Mouse (Mus musculus) adrenal gland, postnatal 14 days (tissue): ENCODE data around the gene T. TPM values are rescaled to one million over a fixed set of nuclear protein-coding genes. Genes with fewer than 3 reads are reported as not detected.
A peak's percentile ranks its signal among the peaks of the same experiment; 100 is the strongest.

Source experiments
- DNase-seq: peaks from one replicate; pipeline ENCODE4 v3.0.0; 2021; ENCODE audit warnings: mixed read lengths
- total RNA-seq: library from RNA; stranded (reverse); gene quantifications from 2 replicates; pipeline ENCODE4 v1.2.3, GENCODE M21; 2021

The T gene
- total RNA-seq, 1 experiment from 2014 or later = not detected

DNA sequence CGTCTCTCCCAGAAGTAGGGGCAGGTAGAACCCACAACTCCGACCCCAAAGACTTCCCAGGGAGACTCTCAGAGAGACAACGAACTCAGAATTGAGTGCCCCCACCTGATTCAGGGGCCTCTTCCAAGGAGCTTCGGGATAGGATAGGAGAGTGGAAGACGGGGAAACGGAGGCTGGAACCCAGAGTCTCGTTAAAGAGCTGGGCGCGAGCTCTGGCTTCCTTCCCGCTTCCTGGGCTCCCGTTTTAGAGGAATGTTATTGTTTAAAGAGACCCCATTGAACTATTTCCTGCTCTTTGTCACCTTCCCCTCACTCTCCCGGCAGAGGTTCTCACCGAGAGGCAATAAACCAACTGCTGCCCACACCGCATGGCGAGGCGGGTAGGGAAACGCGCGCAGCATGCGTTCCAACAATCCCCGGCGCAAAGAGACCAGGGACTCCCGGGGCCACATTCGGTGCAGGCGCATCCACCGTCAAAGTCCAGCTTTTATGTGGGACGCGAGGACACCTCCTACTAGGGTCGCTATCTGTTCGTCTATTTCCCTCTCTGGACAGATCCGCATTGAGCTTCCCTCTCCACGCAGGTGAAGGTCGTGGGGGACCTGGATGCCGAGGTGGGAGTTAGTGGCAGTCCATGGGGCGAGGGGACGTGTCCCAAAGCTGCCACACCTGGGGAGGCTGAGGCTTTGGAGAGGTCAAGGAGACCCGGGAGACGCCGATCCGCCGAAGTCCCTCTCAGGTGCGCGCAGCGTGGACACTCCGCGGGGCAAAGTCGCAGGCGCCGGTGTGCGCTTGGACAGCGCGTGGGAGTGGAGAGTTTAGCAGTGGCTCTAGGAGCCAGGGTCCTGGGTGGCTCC lies 874 bp upstream of the T start:
- no peak for DNase-seq

DNA sequence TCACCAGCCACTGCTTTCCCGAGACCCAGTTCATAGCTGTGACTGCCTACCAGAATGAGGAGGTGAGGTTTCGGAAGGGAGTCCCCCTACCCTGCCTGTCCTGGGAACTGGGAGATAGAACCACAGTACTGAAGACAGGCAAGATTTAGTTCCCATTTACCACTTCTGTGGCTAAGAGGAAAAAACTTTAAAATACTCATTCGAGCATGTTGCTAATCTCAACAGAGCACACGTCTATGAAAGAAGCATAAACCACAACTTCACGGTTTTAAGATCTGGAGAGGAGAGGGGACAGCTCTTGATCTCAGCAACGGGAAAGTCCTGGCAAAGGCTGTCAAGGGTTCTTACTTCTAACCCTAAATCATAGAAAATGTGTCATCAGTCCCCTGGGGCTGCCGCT lies 2.0 kb downstream of the T start:
- DNase-seq = no peak

DNA sequence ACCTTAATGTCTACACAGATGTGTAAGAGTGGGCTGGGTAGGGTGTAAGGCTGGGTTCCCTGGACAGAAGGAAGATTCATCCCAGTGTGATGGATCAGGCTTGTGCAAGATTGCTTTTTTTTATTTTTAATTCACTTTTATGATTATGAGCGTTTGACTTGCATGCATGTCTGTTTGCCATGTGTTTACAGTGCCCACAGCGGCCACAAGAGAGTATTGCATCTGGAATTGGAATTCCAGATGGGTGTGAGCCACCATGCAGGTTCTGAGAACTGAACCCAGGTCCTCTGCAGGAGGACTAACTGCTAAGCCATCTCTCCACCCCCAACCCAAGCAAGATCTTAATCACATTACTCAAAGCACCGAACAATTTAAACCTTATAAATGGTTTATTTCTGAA lies 9.8 kb downstream of the T start:
- DNase-seq = no peak

DNA sequence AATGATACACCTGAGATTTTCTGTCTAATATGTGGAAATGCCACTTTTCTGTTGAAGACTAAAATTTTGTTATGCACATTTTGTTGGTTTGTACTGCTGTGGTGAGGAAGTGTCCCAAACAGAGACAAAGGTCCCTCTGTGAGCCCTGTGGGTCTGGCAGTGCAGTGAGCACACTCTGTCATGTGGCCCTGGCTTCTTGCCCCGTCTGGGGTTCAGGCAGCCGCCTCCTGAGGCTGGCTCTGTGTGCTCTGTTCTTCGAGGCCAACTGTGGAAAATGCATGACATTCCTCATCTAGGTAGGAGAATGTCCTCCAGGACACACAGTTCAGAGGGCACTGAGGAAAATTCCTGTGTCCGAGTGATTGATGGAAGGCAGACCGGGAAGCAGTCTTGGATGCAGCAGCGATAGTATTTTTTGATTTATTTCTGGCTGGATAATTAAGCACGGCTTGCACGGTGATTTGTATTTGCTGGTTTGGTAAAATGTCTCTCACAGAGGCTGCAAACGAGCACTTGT lies 13.5 kb downstream of the T start:
- peak; percentile 54 for DNase-seq

DNA sequence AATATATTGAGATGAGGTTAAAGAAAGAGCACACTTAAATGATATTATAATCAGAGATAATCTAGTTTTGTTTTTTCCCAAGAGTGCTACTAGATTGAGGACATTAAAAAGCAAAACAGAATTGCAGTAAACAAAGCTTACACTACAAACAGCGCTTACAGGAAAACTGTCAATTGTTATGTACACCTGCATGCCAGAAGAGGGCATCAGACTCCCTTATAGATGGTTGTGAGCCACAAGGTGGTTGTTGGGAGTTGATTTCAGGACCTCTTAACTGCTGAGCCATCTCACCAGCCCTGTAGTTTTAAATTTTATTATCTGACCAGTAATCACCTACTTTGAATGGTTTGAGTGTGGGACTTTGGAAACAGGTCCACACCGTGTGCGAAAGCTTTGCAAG lies 14.1 kb downstream of the T start:
- DNase-seq = no peak

GRCm38 (mm10) chr17:8455196-8455595 lies 21.0 kb downstream of the T start:
- no peak for DNase-seq

GRCm38 (mm10) chr17:8455601-8456000 lies 21.4 kb downstream of the T start:
- DNase-seq = peak; percentile 33

DNA sequence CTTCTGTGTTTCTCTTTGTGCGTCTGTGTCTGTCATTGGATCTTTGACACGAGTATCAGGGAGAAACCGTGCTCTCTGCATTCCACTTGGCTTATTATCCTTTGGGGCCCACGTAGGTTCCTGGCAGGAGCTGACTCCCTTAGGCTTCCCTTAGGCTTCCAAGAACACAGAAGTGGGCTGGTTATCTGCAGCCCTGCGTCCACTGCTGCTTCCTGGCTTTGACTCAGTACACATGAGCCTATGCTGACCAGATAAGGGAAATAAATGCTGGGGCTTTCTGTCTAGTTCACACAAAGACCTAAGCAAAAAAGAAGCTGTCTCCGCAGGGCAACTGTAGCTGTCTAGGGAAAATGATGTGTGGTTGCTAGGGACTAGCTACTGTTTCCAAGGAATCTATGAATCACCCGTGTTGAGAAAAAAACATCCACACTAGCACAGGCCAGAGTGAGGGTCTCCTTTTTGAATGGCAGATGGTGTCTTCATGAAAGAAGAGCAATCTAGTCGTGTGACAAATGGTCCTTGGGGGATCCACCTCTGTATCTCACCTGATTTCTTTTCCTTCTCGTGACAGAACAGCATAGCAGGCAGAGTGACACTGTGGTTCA lies 22.7 kb downstream of the T start:
- DNase-seq = no peak

DNA sequence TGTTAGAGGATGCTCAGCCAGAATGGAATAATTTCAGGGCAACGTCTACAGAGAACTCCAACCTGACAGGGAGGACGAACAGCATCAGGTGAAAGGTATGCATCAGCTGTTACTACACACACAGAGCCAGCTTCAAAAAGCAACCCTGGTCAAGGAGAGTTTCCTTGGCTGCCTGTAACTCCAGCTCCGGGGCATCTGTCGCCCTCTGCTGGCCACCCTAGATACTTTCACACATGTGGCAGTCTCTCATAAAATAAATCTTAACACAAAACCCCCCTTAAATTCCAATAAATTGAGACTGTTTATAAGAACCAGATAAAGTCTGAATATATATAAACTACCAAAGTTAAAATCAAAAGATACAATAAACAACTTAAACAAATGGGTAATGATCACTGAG lies 27.3 kb downstream of the T start:
- peak; percentile 67 for DNase-seq

GRCm38 (mm10) chr17:8463482-8464128 lies 29.4 kb downstream of the T start:
- peak; percentile 76 for DNase-seq

DNA sequence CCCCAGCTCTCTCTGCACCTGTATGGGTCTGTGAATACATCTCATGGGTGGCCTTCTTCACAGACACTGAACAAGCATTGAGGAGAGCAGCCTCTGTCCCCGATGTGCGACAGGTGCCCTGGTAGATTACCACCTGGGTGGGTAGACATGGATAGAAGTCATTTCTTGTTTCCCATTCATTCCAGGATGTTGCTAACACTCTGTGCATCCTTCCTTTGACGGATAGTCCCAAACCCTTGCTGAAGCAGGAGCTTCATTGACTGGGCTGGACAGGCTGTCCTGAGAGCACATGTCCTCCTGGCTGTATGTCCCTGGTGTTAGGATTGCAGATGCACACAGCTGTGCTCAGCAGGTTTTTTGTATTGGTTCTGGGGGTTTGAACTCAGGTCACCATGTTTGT lies 33.5 kb downstream of the T start:
- no peak for DNase-seq

- peak; percentile 90 for DNase-seq
Observed at GRCm38 (mm10) chr17:8468716-8469344, 34.6 kb downstream of the T start.

DNA sequence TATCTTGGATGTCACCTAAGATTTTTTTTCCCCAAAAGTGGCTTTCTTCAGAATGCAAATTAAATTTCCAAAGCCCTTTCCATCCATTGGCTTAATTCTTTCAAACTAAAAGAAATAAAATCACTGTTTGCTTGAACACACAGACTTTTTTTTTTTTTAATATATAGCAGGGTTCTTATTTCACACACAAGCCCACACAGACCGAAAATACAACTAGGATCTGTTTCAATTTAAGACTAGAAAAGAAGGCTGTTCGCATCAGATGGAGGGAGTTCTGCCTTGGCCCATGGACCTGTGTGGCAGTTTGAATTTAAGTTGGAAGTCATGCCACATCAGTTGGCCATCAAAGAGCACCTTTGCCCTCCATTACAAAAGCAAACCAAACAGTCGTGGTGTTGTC lies 44.3 kb downstream of the T start:
- no peak for DNase-seq

DNA sequence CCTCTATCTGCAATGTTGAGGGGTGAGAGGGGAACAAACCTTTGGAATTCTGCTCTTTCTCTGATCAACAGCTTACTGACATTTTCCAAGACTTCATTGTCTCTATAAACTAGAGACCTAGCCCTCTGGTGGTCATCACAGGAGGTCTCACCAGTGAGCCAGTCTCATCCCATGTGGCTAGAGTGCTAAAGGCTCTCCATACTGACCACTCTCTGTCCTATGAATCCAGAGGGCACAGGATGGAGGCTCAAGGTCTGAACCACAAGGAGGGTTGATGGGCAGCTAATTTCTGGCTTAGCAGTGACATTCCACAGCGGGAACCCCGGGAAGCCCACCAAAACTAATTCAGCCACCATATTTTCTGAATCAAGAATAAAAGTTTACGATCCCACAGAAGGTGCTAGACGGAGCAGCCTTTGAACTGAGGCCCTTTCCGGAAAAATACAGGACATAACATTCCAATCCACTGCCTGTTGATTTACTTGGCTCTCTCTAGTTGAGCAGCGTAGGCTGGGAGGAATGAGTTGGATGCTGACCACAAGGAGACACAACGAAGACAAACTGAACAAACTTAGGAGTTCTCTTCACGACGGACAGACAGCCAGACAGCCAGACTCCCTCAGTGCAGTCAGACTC lies 45.4 kb downstream of the T start:
- no peak for DNase-seq

- DNase-seq = no peak
Observed at GRCm38 (mm10) chr17:8481797-8482196, 47.6 kb downstream of the T start.

- no peak for DNase-seq
Observed at GRCm38 (mm10) chr17:8482876-8483275, 48.7 kb downstream of the T start.

DNA sequence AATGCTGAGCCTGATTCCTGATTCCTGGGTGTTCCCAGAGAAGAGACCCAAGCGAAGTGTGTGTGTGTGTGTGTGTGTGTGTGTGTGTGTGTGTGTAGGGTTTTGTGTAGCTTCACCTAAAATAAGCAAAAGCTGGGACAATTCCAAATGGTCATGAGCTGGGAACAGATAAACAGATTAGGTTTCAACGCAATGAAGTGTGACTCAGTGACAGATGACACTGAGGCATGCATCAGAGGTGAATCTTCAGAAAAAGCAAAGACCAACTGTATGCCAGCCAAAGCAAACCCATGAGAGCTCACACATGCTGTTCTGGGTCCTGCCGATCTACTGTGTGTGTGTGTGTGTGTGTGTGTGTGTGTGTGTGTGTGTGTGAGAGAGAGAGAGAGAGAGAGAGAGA lies 50.0 kb downstream of the T start:
- DNase-seq = peak; percentile 21

GRCm38 (mm10) chr17:8485146-8485545 lies 50.9 kb downstream of the T start:
- peak; percentile 79 for DNase-seq

- DNase-seq = peak; percentile 72
Observed at GRCm38 (mm10) chr17:8487824-8488223, 53.6 kb downstream of the T start.

- DNase-seq = no peak
Observed at GRCm38 (mm10) chr17:8490971-8491370, 56.7 kb downstream of the T start.
